Mouse (Mus musculus) liver, adult 2 months (tissue): ENCODE measurements around the gene 4930503B20Rik.

ENCODE experiments used
- CTCF ChIP-seq: fragments of 200-500 bp; IDR thresholded peaks from 2 replicates; pipeline ENCODE4 v1.5.1; 2011; ENCODE audit warnings: low read depth, low read length, control low read depth
- POLR2A ChIP-seq: fragments of 200-500 bp; IDR thresholded peaks from 2 replicates; pipeline ENCODE4 v1.6.1; 2011; ENCODE audit warnings: low read length, control low read depth; ENCODE audit not compliant: insufficient read depth; ENCODE audit errors: extremely low read depth

- no peak for TF ChIP-seq CTCF
- no peak for TF ChIP-seq POLR2A
Measured at GRCm38 (mm10) chr3:146683095-146683494, 32.0 kb upstream of the 4930503B20Rik start.
